Mouse (Mus musculus): ENCODE measurements around the gene Spsb2. TPM values are rescaled to one million over a fixed set of nuclear protein-coding genes. Genes with fewer than 3 reads are reported as not detected.
A peak's percentile ranks its signal among the peaks of the same experiment; 100 is the strongest.

The Spsb2 gene
- total RNA-seq, 2 experiments from 2014 or later = 3.3 to 5.0 TPM

DNA sequence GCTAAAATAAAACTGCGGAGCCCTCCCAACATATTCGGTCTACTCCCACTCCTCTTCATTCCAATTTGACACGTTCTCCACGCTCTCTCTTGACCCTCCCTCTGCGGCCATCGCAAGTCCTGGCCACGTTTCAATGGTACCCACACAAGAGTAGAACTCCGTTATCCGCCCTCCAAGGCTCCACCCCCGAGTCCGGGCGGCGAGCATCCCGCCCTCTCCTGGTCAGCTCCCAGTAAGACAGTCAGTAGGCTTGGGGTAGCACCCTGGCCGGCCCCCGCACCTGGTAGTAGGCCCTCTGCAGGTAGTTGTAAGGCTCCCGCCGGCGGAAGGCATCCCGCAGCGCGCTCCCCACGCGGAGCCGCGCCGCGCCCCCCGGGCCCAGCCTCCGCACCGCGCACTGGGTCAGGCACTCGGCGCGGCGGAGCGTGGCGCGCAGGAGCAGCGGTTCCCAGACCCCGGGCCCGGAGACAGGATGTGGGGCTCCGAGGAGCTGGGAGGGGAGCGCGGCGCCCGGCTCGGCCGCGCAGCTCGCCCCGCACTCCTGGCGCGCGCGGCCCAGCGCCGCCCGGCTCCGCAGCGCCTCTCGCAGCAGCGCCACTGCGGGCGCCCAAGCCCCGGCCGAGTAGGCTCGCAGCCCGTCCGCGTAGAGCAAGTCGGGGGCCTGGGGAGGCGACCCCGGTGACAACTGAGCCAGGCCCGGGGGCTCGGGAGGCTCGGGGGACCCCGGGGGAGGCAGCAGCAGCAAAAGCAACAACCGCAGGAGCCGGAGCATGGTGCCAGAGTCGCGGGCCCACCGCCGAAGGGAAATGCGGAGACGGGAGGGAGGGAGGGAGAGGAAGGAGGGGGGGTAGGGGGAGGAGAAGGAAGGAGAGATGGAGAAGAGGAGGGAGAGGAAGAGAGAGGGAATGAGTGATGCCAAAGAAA, 48.7 kb downstream of the Spsb2 start, which contains the start of gene P3h3:
Gene P3h3, minus strand, starts transcription at position 837 of the 924 bp plus-strand sequence.
- peak; percentile 89 to 92 for DNase-seq (ENCODE audit: low spot score in 2 of 2)

DNA sequence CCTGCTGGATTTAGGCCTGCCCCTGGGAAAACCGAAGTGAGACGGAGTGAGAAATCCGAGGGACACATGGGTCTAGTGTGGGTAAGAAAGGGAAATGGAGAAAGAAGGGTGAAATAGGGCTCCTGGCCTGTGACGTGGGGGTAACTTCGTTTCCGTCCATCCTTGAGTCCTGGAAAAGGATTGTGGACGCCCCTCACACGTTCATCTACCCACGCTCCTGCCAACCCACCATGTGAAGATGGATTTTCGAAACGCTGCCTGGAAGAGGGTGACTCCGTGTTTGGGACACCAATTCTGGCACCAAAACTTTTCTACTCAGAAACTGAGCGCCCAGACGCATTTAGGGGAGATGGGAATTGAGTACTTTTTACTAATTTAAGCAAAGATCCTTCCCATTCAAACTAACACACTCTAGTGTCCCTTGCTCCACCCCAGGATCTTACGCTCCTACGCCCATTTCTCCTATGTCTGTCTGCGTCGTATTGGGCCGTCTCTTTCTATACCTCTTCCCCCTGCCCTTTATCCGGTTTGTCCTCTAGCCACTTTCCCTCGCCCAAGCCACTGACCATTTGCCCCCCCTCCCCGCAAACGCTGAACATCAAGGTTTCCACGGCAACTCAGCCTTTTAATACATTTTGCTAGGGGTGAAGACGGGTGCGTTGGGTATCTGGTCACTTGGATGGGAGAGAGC, 49.5 kb downstream of the Spsb2 start:
- DNase-seq (ENCODE audit: low spot score in 2 of 2) = no peak

DNA sequence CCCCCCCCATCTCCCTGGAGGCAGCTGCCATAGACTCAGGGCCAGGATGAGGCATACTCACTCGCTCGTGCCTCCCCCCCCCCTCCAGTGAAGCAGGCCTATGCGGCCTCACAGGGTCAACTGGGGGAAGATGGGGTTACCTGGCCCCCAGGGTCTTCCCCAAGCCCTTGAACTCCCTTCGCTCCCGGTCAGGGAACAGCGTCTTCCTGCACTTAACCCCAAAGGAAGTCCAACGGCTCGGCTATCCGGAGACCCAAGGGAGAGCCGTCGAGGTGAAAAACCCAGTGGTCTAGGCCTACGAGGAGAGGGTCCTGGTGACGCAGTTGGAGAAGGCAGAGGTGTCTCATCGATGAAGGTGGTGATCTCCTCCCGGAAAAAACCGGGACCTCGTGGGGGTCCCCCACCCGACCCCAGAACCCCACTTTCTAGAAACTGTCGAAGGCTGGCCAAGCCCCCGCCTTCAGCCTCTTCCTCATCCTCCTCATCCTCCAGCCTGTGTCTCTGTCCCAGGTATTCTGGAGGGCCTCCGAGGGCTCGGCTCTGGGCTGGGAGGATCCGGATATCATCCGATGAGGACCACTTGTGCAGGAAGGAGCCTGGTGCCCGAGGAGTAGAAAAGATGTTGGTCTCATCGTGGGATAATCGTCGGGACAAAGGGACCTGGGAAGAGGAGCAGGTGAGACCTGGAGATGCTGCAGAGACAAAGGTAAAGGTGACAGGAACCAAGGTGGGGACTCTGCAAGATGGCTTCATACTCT, 50.3 kb downstream of the Spsb2 start:
- no peak for DNase-seq (ENCODE audit: low spot score in 2 of 2)

DNA sequence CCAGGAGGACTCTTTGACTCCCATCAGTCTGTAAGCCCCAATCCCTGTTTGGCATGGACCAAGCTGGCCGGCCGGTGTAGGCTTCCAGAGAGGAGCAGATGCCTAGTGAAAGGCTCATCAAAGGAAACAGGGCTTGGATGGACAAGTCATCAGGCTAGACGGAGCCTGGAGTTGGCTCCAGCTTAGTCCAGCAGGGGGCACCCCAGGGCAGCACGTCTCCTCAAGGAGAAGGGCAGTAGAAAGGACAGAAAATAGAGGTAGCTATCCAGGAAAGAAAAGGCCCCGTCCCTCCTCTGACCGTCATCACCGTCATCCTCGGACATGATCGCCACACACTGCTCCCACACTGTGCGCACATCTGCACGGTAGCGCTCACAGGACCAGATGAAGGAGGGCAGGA, 51.3 kb downstream of the Spsb2 start:
- DNase-seq (ENCODE audit: low spot score in 2 of 2) = peak; percentile 92 to 94

Other genes starting within 250 kb of the Spsb2 start
- under 1 TPM in 1 of 2 experiments, not detected in 1; 0.16 TPM for gene C1rb, start 238.4 kb upstream of the Spsb2 start, total RNA-seq (2021)
- under 1 TPM; 0.57 to 0.62 TPM for gene C1s2, start 172.6 kb upstream of the Spsb2 start, total RNA-seq (2021)
- gene Lpcat3, start 145.6 kb upstream of the Spsb2 start, total RNA-seq (2021) = 10 to 100 TPM; 43.5 to 44.0 TPM
- gene Emg1, start 96.5 kb upstream of the Spsb2 start, total RNA-seq (2021) = 10 to 100 TPM; 49.4 to 53.8 TPM
- gene Phb2, start 96.3 kb upstream of the Spsb2 start, total RNA-seq (2021) = 100 to 1,000 TPM; 159 to 164 TPM
- 1 to 10 TPM; 4.3 to 5.3 TPM for gene Ptpn6, start 69.9 kb upstream of the Spsb2 start, total RNA-seq (2021)
- 100 to 1,000 TPM; 329 to 345 TPM for gene Grcc10, start 67.3 kb upstream of the Spsb2 start, total RNA-seq (2021)
- gene Gm45234, start 52.6 kb upstream of the Spsb2 start, total RNA-seq (2021) = not detected
- 100 to 1,000 TPM; 138 to 150 TPM for gene Atn1, start 52.1 kb upstream of the Spsb2 start, total RNA-seq (2021)
- gene Eno2, start 39.0 kb upstream of the Spsb2 start, total RNA-seq (2021) = 100 to 1,000 TPM; 476 to 480 TPM
- gene Lrrc23, start 28.9 kb upstream of the Spsb2 start, total RNA-seq (2021) = 1 to 10 TPM; 1.8 to 3.6 TPM
- 100 to 1,000 TPM; 466 to 472 TPM for gene Tpi1, start 5.6 kb downstream of the Spsb2 start, total RNA-seq (2021)
- 100 to 1,000 TPM; 181 to 187 TPM for gene Usp5, start 20.8 kb downstream of the Spsb2 start, total RNA-seq (2021)
- 1 to 10 TPM; 5.4 to 6.1 TPM for gene Cdca3, start 20.9 kb downstream of the Spsb2 start, total RNA-seq (2021)
- under 1 TPM in 1 of 2 experiments, not detected in 1; 0.27 TPM for gene Gnb3, start 31.6 kb downstream of the Spsb2 start, total RNA-seq (2021)
- 10 to 100 TPM; 29.1 to 32.1 TPM for gene P3h3, start 49.1 kb downstream of the Spsb2 start, total RNA-seq (2021)
- gene Gpr162, start 55.3 kb downstream of the Spsb2 start, total RNA-seq (2021) = 100 to 1,000 TPM; 162 to 178 TPM
- gene Cd4, start 79.6 kb downstream of the Spsb2 start, total RNA-seq (2021) = 1 to 10 TPM in 1 of 2 experiments, under 1 TPM in 1; 0.62 to 1.0 TPM
- gene Lag3, start 103.0 kb downstream of the Spsb2 start, total RNA-seq (2021) = 1 to 10 TPM; 1.2 to 2.1 TPM
- gene Ptms, start 111.4 kb downstream of the Spsb2 start, total RNA-seq (2021) = 1,000 to 10,000 TPM; 1,413 to 1,419 TPM
- 100 to 1,000 TPM; 609 to 620 TPM for gene Mlf2, start 122.7 kb downstream of the Spsb2 start, total RNA-seq (2021)
- 100 to 1,000 TPM in 1 of 2 experiments, 10 to 100 TPM in 1; 97.7 to 101 TPM for gene Cops7a, start 156.9 kb downstream of the Spsb2 start, total RNA-seq (2021)
- gene Pianp, start 188.0 kb downstream of the Spsb2 start, total RNA-seq (2021) = 100 to 1,000 TPM; 109 to 120 TPM
- 10 to 100 TPM; 44.4 to 45.2 TPM for gene Zfp384, start 200.5 kb downstream of the Spsb2 start, total RNA-seq (2021)
- gene Ing4, start 231.1 kb downstream of the Spsb2 start, total RNA-seq (2021) = 10 to 100 TPM; 57.4 to 62.4 TPM
- gene Acrbp, start 241.0 kb downstream of the Spsb2 start, total RNA-seq (2021) = 1 to 10 TPM; 7.0 to 9.2 TPM

Measured in layer of hippocampus, postnatal 10 days (tissue).